Mouse (Mus musculus): Measurements from ENCODE around the gene Ndufs4. TPM values are rescaled to one million over a fixed set of nuclear protein-coding genes. Genes with fewer than 3 reads are reported as not detected.

The Ndufs4 gene
- polyA plus RNA-seq, 1 experiment from 2014 or later, result 283 TPM

- Histone ChIP-seq H3K4me1 (ENCODE audit: control insufficient read depth, insufficient read depth, low read length) (no peaks in the 10 kb centered on the region), H3K9ac (ENCODE audit: low read length) (no peak overlapping the region), H3K36me3 (ENCODE audit: control insufficient read depth, insufficient read depth, low read length) (no peaks in the 10 kb centered on the region), H3K9me3 (replicated peaks; ENCODE audit: control insufficient read depth, low read length) (no peaks in the 10 kb centered on the region), H3K27ac (ENCODE audit: low read length) (no peak overlapping the region), H3K27me3 (ENCODE audit: control insufficient read depth, insufficient read depth, low read length) (no peaks in the 10 kb centered on the region), H3K4me2 (ENCODE audit: low read depth, low read length) (no peak overlapping the region), H3K4me3 (replicated peaks; ENCODE audit: low read length) (no peak overlapping the region)
- 66% methylated on average over 8 of the region's 8 CpGs for WGBS
- no peak for ATAC-seq (ENCODE audit: insufficient read depth, low FRiP score)
These were observed 36.6 kb downstream of the Ndufs4 start for GRCm38 (mm10) chr13:114351321-114351946.

GRCm38 (mm10) chr13:114344979-114345712, 42.9 kb downstream of the Ndufs4 start:
- WGBS, result 81% methylated on average over 13 of the region's 13 CpGs
- Histone ChIP-seq H3K4me2 (ENCODE audit: low read depth, low read length) (no peak overlapping the region), H3K36me3 (ENCODE audit: control insufficient read depth, insufficient read depth, low read length) (no peaks in the 10 kb centered on the region), H3K9me3 (replicated peaks; ENCODE audit: control insufficient read depth, low read length) (no peaks in the 10 kb centered on the region), H3K4me1 (ENCODE audit: control insufficient read depth, insufficient read depth, low read length) (no peaks in the 10 kb centered on the region), H3K27me3 (ENCODE audit: control insufficient read depth, insufficient read depth, low read length) (no peaks in the 10 kb centered on the region), H3K27ac (ENCODE audit: low read length) (no peak overlapping the region), H3K4me3 (replicated peaks; ENCODE audit: low read length) (no peak overlapping the region), H3K9ac (ENCODE audit: low read length) (no peak overlapping the region)
- ATAC-seq (ENCODE audit: insufficient read depth, low FRiP score), result no peak

GRCm38 (mm10) chr13:114344220-114344973, 43.7 kb downstream of the Ndufs4 start:
- Histone ChIP-seq H3K27ac (ENCODE audit: low read length) (no peak overlapping the region), H3K36me3 (ENCODE audit: control insufficient read depth, insufficient read depth, low read length) (no peaks in the 10 kb centered on the region), H3K4me1 (ENCODE audit: control insufficient read depth, insufficient read depth, low read length) (no peaks in the 10 kb centered on the region), H3K9ac (ENCODE audit: low read length) (no peak overlapping the region), H3K4me2 (ENCODE audit: low read depth, low read length) (no peak overlapping the region), H3K9me3 (replicated peaks; ENCODE audit: control insufficient read depth, low read length) (no peaks in the 10 kb centered on the region), H3K4me3 (replicated peaks; ENCODE audit: low read length) (no peak overlapping the region), H3K27me3 (ENCODE audit: control insufficient read depth, insufficient read depth, low read length) (no peaks in the 10 kb centered on the region)
- 73% methylated on average over 3 of the region's 3 CpGs for WGBS
- ATAC-seq (ENCODE audit: insufficient read depth, low FRiP score), result no peak

GRCm38 (mm10) chr13:114343001-114343400, 45.1 kb downstream of the Ndufs4 start:
- Histone ChIP-seq H3K36me3 (ENCODE audit: control insufficient read depth, insufficient read depth, low read length) (no peaks in the 10 kb centered on the region), H3K4me2 (ENCODE audit: low read depth, low read length) (no peak overlapping the region), H3K9ac (ENCODE audit: low read length) (no peak overlapping the region), H3K4me3 (replicated peaks; ENCODE audit: low read length) (no peak overlapping the region), H3K4me1 (ENCODE audit: control insufficient read depth, insufficient read depth, low read length) (no peaks in the 10 kb centered on the region), H3K27me3 (ENCODE audit: control insufficient read depth, insufficient read depth, low read length) (no peaks in the 10 kb centered on the region), H3K27ac (ENCODE audit: low read length) (no peak overlapping the region), H3K9me3 (replicated peaks; ENCODE audit: control insufficient read depth, low read length) (no peaks in the 10 kb centered on the region)
- WGBS, result 41% methylated on average over 8 of the region's 8 CpGs
- no peak for ATAC-seq (ENCODE audit: insufficient read depth, low FRiP score)

- H3K9ac ChIP-seq (ENCODE audit: low read length), result no peak overlapping the region
- no peak overlapping the region for H3K27ac ChIP-seq (ENCODE audit: low read length)
- H3K27me3 ChIP-seq (ENCODE audit: control insufficient read depth, insufficient read depth, low read length), result no peaks in the 10 kb centered on the region
- 55% methylated on average over 2 of the region's 2 CpGs for WGBS
- H3K36me3 ChIP-seq (ENCODE audit: control insufficient read depth, insufficient read depth, low read length), result no peaks in the 10 kb centered on the region
- H3K9me3 ChIP-seq (replicated peaks; ENCODE audit: control insufficient read depth, low read length), result no peaks in the 10 kb centered on the region
- H3K4me2 ChIP-seq (ENCODE audit: low read depth, low read length), result no peak overlapping the region
- ATAC-seq (ENCODE audit: insufficient read depth, low FRiP score), result no peak
- H3K4me1 ChIP-seq (ENCODE audit: control insufficient read depth, insufficient read depth, low read length), result peaks cover 3% of the 10 kb centered on the region; the same call in 1 of the 2 replicates
- H3K4me3 ChIP-seq (replicated peaks; ENCODE audit: low read length), result no peak overlapping the region
These were observed 68.1 kb downstream of the Ndufs4 start for GRCm38 (mm10) chr13:114319835-114320389.

- no peaks in the 10 kb centered on the region for H3K27me3 ChIP-seq (ENCODE audit: control insufficient read depth, insufficient read depth, low read length)
- peaks cover 3% of the 10 kb centered on the region; the same call in 1 of the 2 replicates for H3K4me1 ChIP-seq (ENCODE audit: control insufficient read depth, insufficient read depth, low read length)
- no peak overlapping the region for H3K4me2 ChIP-seq (ENCODE audit: low read depth, low read length)
- H3K27ac ChIP-seq (ENCODE audit: low read length), result no peak overlapping the region
- H3K9me3 ChIP-seq (replicated peaks; ENCODE audit: control insufficient read depth, low read length), result no peaks in the 10 kb centered on the region
- no peak for ATAC-seq (ENCODE audit: insufficient read depth, low FRiP score)
- no peaks in the 10 kb centered on the region for H3K36me3 ChIP-seq (ENCODE audit: control insufficient read depth, insufficient read depth, low read length)
- no peak overlapping the region for H3K4me3 ChIP-seq (replicated peaks; ENCODE audit: low read length)
- H3K9ac ChIP-seq (ENCODE audit: low read length), result no peak overlapping the region
These were observed 68.9 kb downstream of the Ndufs4 start for GRCm38 (mm10) chr13:114319136-114319535.

GRCm38 (mm10) chr13:114315374-114315773, 72.7 kb downstream of the Ndufs4 start:
- Histone ChIP-seq H3K27me3 (ENCODE audit: control insufficient read depth, insufficient read depth, low read length) (no peaks in the 10 kb centered on the region), H3K4me3 (replicated peaks; ENCODE audit: low read length) (no peak overlapping the region), H3K4me1 (ENCODE audit: control insufficient read depth, insufficient read depth, low read length) (peaks cover 3% of the 10 kb centered on the region; the same call in 1 of the 2 replicates), H3K9ac (ENCODE audit: low read length) (no peak overlapping the region), H3K4me2 (ENCODE audit: low read depth, low read length) (no peak overlapping the region), H3K27ac (ENCODE audit: low read length) (no peak overlapping the region), H3K36me3 (ENCODE audit: control insufficient read depth, insufficient read depth, low read length) (no peaks in the 10 kb centered on the region), H3K9me3 (replicated peaks; ENCODE audit: control insufficient read depth, low read length) (no peaks in the 10 kb centered on the region)
- no peak for ATAC-seq (ENCODE audit: insufficient read depth, low FRiP score)
- 80% methylated on average over 3 of the region's 3 CpGs for WGBS

- Histone ChIP-seq H3K27me3 (ENCODE audit: control insufficient read depth, insufficient read depth, low read length) (no peaks in the 10 kb centered on the region), H3K9ac (ENCODE audit: low read length) (no peak overlapping the region), H3K9me3 (replicated peaks; ENCODE audit: control insufficient read depth, low read length) (no peaks in the 10 kb centered on the region), H3K27ac (ENCODE audit: low read length) (no peak overlapping the region), H3K4me1 (ENCODE audit: control insufficient read depth, insufficient read depth, low read length) (peaks cover 2% of the 10 kb centered on the region; the same call in 1 of the 2 replicates), H3K36me3 (ENCODE audit: control insufficient read depth, insufficient read depth, low read length) (no peaks in the 10 kb centered on the region), H3K4me3 (replicated peaks; ENCODE audit: low read length) (no peak overlapping the region), H3K4me2 (ENCODE audit: low read depth, low read length) (no peak overlapping the region)
- ATAC-seq (ENCODE audit: insufficient read depth, low FRiP score), result no peak
- 77% methylated on average over 3 of the region's 3 CpGs for whole genome bisulfite sequencing
These were observed 73.1 kb downstream of the Ndufs4 start for GRCm38 (mm10) chr13:114314953-114315352.

GRCm38 (mm10) chr13:114310591-114310990, 77.5 kb downstream of the Ndufs4 start:
- Histone ChIP-seq H3K27me3 (ENCODE audit: control insufficient read depth, insufficient read depth, low read length) (no peaks in the 10 kb centered on the region), H3K4me1 (ENCODE audit: control insufficient read depth, insufficient read depth, low read length) (no peaks in the 10 kb centered on the region), H3K4me3 (replicated peaks; ENCODE audit: low read length) (no peak overlapping the region), H3K9me3 (replicated peaks; ENCODE audit: control insufficient read depth, low read length) (no peaks in the 10 kb centered on the region), H3K36me3 (ENCODE audit: control insufficient read depth, insufficient read depth, low read length) (no peaks in the 10 kb centered on the region), H3K27ac (ENCODE audit: low read length) (no peak overlapping the region), H3K4me2 (ENCODE audit: low read depth, low read length) (no peak overlapping the region), H3K9ac (ENCODE audit: low read length) (no peak overlapping the region)
- ATAC-seq (ENCODE audit: insufficient read depth, low FRiP score), result no peak
- WGBS, result 84% methylated on average over 11 of the region's 11 CpGs

Measured in stomach, embryonic 16.5 days (tissue).